Comparison of ENCODE assay signal across 8 mouse cellular contexts in the genomic region with DNA sequence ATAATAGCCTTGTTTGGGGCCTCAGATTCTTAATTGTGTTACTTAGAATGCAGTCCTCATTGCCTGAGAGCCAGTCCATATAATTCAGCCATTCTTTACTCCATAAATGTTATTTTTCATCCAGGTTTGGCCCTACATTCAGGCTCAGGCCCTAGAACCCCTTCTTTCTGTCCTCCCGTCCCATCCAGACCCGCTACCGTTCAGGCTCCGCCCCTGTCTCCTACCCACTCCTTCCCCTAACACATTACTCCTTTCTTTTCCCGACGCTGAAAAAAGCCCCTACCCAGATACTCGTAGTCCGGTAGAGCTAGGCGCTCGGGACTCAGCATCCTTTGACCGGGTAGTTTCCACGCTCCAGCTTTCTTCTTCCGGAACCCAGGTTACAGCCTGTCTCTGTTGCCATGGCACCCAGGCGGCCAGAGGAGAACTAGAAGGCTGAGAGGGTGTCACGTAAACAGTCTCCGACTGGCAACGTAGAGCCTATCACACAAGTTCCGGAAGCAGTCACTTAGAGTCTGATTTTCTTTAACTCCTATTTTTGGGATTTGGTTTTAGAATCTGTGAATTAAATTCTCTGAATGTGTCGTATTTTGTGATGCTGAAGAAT. TPM values are rescaled to one million over a fixed set of nuclear protein-coding genes. Genes with fewer than 3 reads are reported as not detected.
DNase-seq lines count a peak whose midpoint lies in the region; ATAC-seq and TF ChIP-seq lines count a peak whose summit lies in the region.

A gene (minus strand): TSS at position 419 of the 607 bp plus-strand sequence.

- H3K27ac ChIP-seq in gastrocnemius, adult 2 months = peak within 1 kb of the TSS; percentile 67
- H3K27ac ChIP-seq in hindbrain, embryonic 16.5 days (ENCODE audit: low read depth, low read length) = peak within 1 kb of the TSS; percentile 78

- DNase-seq in gastrocnemius, adult 2 months = peak; percentile 93
- peak; percentile 88 to 89 for DNase-seq in left cerebral cortex, adult 18-20 months (ENCODE audit: low spot score in 2 of 2)
- peak; percentile 90 to 91 for DNase-seq in lung, postnatal 4 days
- peak; percentile 96 for DNase-seq in retina, postnatal 1 day
- DNase-seq in thymus, postnatal 4 days = peak; percentile 91

- peak within 1 kb of the TSS; percentile 71 for H3K4me3 ChIP-seq in gastrocnemius, adult 2 months
- peak within 1 kb of the TSS; percentile 66 for H3K4me3 ChIP-seq in hindbrain, embryonic 16.5 days (ENCODE audit: low read length)

- H3K27me3 ChIP-seq in hindbrain, embryonic 16.5 days (replicated peaks; ENCODE audit: control insufficient read depth, insufficient read depth, low read length) = no peaks in the 10 kb centered on the region

- peak within 1 kb of the TSS; percentile 73 for H3K9ac ChIP-seq in hindbrain, embryonic 16.5 days (ENCODE audit: low read depth, low read length)

- 1% methylated on average over 19 of the region's 19 CpGs for WGBS in hindbrain, embryonic 16.5 days

- H3K4me2 ChIP-seq in hindbrain, embryonic 16.5 days (ENCODE audit: low read length) = peak within 1 kb of the TSS; percentile 58

- intact Hi-C loops in gastrocnemius, adult 2 months (cut with DNase I) = no loop called here

- peaks cover 5% of the 10 kb centered on the region for H3K4me1 ChIP-seq in hindbrain, embryonic 16.5 days (ENCODE audit: control insufficient read depth, insufficient read depth, low read depth, low read length)

- H3K36me3 ChIP-seq in hindbrain, embryonic 16.5 days (ENCODE audit: control insufficient read depth, insufficient read depth, low read length) = no peaks in the 10 kb centered on the region

- ATAC-seq in activated CD4-positive, CD25-positive, alpha-beta regulatory T cell, adult 4 months = peak; percentile 99
- peak; percentile 100 for ATAC-seq in common myeloid progenitor, adult 5-6 weeks (replicated peaks; ENCODE audit: low read depth, poor library complexity, severe bottlenecking)
- ATAC-seq in hindbrain, embryonic 16.5 days = peak; percentile 97

- no peaks in the 10 kb centered on the region for H3K9me3 ChIP-seq in hindbrain, embryonic 16.5 days (ENCODE audit: control insufficient read depth, low read length)

- no peak for TF ChIP-seq CTCF in gastrocnemius, adult 2 months (IDR thresholded peaks at IDR 0.05)

RNA-seq across cellular contexts. Expression of the gene that starts here (rescaled TPM):
- 10 to 100 TPM; 23.8 to 28.2 TPM for polyA plus RNA-seq in activated CD4-positive, CD25-positive, alpha-beta regulatory T cell, adult 4 months (2017; shearing (Covaris generic))
- total RNA-seq in common myeloid progenitor, adult 5-6 weeks (2017) = 12.2 and 28.9 TPM in 2 replicates
- 10 to 100 TPM; 13.4 to 20.0 TPM for total RNA-seq in gastrocnemius, adult 2 months (2021)
- polyA plus RNA-seq in hindbrain, embryonic 16.5 days (2015; fragmentation: Nextera tagmentation; extraction: Ambion mirVana) = 161 and 163 TPM in 2 replicates
- total RNA-seq in left cerebral cortex, adult 18-20 months (2021) = 100 to 1,000 TPM in 1 of 2 experiments, 10 to 100 TPM in 1; 92.1 to 103 TPM

Comparison
In these comparisons a context has a peak if more than half of its experiments do, and no peak if none do; other contexts are left out.
1. Peak in every context shown above with its lines: DNase-seq, ATAC-seq, H3K4me3 ChIP-seq and H3K27ac ChIP-seq.